12 mouse cellular contexts compared by ENCODE assay signal in the genomic region with DNA sequence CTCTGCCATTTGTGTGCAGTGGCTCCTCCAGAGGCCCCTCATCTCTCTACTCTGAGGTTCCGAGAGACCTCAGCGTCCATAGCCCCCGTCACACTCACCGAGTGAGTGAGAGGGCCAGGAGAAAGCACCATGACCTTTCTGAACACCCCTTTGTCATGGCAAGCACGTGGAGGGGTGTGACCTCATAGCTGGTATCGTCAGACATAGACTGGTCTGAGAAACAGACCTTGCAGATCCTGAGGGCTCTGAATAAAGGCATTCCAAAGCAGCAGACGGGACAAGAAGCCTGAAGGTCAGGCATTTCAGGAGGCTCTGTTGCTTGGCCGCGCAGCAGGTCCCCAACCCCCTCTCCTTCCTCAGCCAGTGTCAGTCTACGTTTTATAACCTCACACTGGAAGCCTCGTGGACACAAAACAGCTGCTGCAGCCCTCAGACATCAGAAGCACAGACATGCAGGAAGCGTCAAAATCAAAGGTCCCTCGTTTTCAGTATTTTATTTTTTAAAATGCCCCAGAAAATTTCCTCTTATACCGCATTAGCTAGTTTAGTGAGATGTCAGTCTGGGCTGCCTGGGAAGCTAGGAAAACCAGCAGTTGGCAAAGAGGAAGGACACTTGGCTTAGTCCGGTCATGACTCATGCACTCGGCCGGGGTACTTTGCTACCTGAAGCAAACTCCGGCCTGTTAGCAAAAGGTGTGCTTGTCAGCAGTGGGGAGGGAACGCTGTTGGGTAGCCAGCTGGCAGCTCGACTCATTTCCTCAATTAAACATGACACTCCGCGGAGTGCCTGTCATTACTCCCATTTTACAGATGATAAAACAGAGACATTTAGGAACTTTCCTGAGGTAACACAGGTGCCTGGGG. TPM values are rescaled to one million over a fixed set of nuclear protein-coding genes. Genes with fewer than 3 reads are reported as not detected.
DNase-seq lines count a peak whose midpoint lies in the region; ATAC-seq and TF ChIP-seq lines count a peak whose summit lies in the region.
"Had no signal": no experiment of that assay in that cellular context is flagged by ENCODE, and none has a peak within 500 bp of the region (broad histone marks: within the 10 kb centered on the region; RNA-seq: fewer than 3 reads in every experiment).

No protein-coding gene starts in this region.

- WGBS in heart, postnatal 0 days: 50% methylated on average over 22 of the region's 22 CpGs

- no peak for TF ChIP-seq EP300 in heart, postnatal 0 days (IDR thresholded peaks at IDR 0.05; ENCODE audit: low read depth)

- no peak overlapping the region for H3K9ac ChIP-seq in heart, postnatal 0 days (replicated peaks; ENCODE audit: low read depth, low read length)
- H3K9ac ChIP-seq: liver, postnatal 0 days had no signal

- H3K4me3 ChIP-seq in heart, postnatal 0 days (ENCODE audit: low read depth, low read length): no peak overlapping the region
- H3K4me3 ChIP-seq: erythroblast, embryonic 14.5 days had no signal

- peak overlapping the region; percentile 28 for H3K27ac ChIP-seq in heart, postnatal 0 days (ENCODE audit: low read depth)
- H3K27ac ChIP-seq: hindbrain, postnatal 0 days had no signal

- H3K4me2 ChIP-seq in heart, postnatal 0 days (ENCODE audit: low read depth, low read length): no peak overlapping the region

- peaks cover 43% of the 10 kb centered on the region for H3K4me1 ChIP-seq in heart, postnatal 0 days (ENCODE audit: control insufficient read depth, insufficient read depth)

- no peak for ATAC-seq in heart, postnatal 0 days (ENCODE audit: insufficient read depth, low read depth)
- ATAC-seq in inflammation-experienced regulatory T-cells, adult 6 months: no peak
- no peak for ATAC-seq in granulocyte monocyte progenitor cell, adult 5-6 weeks (replicated peaks; ENCODE audit: poor library complexity, severe bottlenecking)
- ATAC-seq: hindbrain, postnatal 0 days; liver, postnatal 0 days had no signal

- H3K9me3 ChIP-seq in heart, postnatal 0 days (replicated peaks; ENCODE audit: control insufficient read depth, low read length): no peaks in the 10 kb centered on the region

- peak; percentile 39 to 44 for DNase-seq in cerebellum, adult 18-20 months
- no peak for DNase-seq in cerebellum, postnatal 10 days
- peak; percentile 81 for DNase-seq in ES-CJ7 (ENCODE audit: low read depth, low spot score)
- no peak for DNase-seq in heart, postnatal 0 days (ENCODE audit: low spot score)
- peak; percentile 63 to 73 for DNase-seq in kidney, postnatal 4 days
- DNase-seq in yolk sac, embryonic 10.5 days (ENCODE audit: low spot score): no peak
- DNase-seq: liver, postnatal 0 days; thymus, postnatal 4 days had no signal

- no peaks in the 10 kb centered on the region for H3K27me3 ChIP-seq in heart, postnatal 0 days (ENCODE audit: control insufficient read depth, insufficient read depth, low read length)

- no peak for TF ChIP-seq CTCF in heart, postnatal 0 days (IDR thresholded peaks at IDR 0.05; ENCODE audit: low read depth)

- no peaks in the 10 kb centered on the region for H3K36me3 ChIP-seq in heart, postnatal 0 days (replicated peaks; ENCODE audit: control insufficient read depth, insufficient read depth, low read length)

RNA-seq across cellular contexts. Expression of a gene that starts 9.6 kb away (rescaled TPM):
- total RNA-seq in heart, postnatal 0 days (2014; rRNA removed; ENCODE audit: low replicate concordance): 3.8 and 9.7 TPM in 2 replicates
- polyA plus RNA-seq in heart, postnatal 0 days (2015; fragmentation: Nextera tagmentation; extraction: Ambion mirVana): 2.6 and 3.1 TPM in 2 replicates
- polyA plus RNA-seq in inflammation-experienced regulatory T-cells, adult 6 months (2017; shearing (Covaris generic)): 100 to 1,000 TPM in 1 of 3 experiments, 10 to 100 TPM in 2; 61.5 to 121 (median 72.5) TPM
- total RNA-seq in granulocyte monocyte progenitor cell, adult 5-6 weeks (2014; fragmentation: Nextera tagmentation): 78.9 and 88.4 TPM in 2 replicates
- total RNA-seq in granulocyte monocyte progenitor cell, adult 5-6 weeks (2017): 65.9 and 73.9 TPM in 2 replicates

RNA-seq across cellular contexts. Expression of a gene that starts 47.5 kb away (rescaled TPM):
- total RNA-seq in heart, postnatal 0 days (2014; rRNA removed; ENCODE audit: low replicate concordance): 1.4 and 24.8 TPM in 2 replicates
- polyA plus RNA-seq in heart, postnatal 0 days (2015; fragmentation: Nextera tagmentation; extraction: Ambion mirVana): 0.71 and 1.0 TPM in 2 replicates
- polyA plus RNA-seq in inflammation-experienced regulatory T-cells, adult 6 months (2017; shearing (Covaris generic)): not detected
- total RNA-seq in granulocyte monocyte progenitor cell, adult 5-6 weeks (2014; fragmentation: Nextera tagmentation): 10.4 and 13.3 TPM in 2 replicates
- total RNA-seq in granulocyte monocyte progenitor cell, adult 5-6 weeks (2017): 3.3 and 4.2 TPM in 2 replicates

Comparison
In these comparisons a context has a peak if more than half of its experiments do, and no peak if none do; other contexts are left out.
1. DNase-seq: peak in cerebellum, adult 18-20 months (2 of 2), ES-CJ7 (single experiment) and kidney, postnatal 4 days (2 of 2); none in cerebellum, postnatal 10 days (0 of 2), heart, postnatal 0 days (single experiment) and yolk sac, embryonic 10.5 days (single experiment).